Mouse (Mus musculus): ENCODE measurements at regions not wholly inside any gene's neighbourhood (a gene's known extent, or its start where the extent isn't known, plus 50 kb on each side); places are given as distances from the start of the nearest gene placed in this dataset.

DNA sequence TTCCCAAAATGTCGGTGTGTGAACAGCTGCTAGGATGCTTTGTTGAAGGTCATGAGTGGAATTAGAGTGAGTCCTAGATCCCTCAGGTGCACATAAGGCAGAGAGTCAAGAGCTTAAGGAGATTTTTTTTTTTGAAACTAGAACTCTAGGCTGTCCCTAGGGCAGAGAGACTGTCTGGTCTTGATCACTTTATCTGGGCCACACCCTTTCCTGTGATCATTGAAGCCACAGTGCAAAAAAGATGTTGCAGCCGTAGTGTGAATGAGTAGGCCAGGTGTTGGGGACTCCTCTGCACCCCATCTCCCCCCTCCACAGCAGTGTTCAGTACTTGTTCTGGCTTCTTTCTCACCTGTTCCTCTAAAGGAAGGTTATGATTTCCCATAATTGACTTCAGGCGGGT lies 153.9 kb downstream of the Katnal1 start:
- peak; percentile 84 for ATAC-seq

DNA sequence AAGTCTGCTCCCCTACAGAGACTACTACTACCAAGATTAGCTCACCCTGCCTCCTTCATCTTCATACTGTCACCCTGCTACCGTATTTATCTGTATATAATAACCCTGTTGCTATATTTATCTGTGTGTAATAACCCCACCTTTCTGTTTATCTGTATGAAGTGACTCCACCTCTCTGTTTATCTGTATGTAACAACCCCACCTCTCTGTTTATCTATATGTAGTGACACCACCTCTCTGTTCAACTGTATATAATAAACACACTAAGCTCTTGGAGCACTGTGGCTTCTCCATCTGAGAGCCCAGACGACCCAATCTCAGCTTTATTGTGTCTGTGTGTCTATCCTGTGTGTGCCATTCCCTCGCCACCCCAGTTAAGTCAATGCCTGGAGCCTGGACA lies 154.7 kb downstream of the Katnal1 start:
- peak; percentile 9 for ATAC-seq

DNA sequence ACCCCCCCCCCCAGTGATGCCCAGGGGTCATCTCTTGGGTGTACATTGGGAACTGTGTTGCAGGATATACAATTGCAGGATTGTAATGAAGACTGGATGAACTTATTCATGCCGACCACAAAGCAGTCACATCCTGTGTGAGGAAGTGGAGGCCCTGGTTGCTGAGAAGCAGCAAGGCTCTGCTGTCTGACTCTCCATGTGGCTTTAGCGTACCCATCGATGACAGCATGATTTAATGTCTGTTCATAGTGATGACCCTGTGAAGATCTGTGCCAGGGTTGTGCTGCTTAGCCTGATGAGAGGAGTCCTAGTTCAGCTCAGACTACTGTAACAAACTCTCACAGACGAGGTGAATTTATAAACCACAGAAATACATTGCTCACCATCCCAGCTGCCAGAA lies 159.7 kb downstream of the Katnal1 start:
- peak; percentile 98 for ATAC-seq

DNA sequence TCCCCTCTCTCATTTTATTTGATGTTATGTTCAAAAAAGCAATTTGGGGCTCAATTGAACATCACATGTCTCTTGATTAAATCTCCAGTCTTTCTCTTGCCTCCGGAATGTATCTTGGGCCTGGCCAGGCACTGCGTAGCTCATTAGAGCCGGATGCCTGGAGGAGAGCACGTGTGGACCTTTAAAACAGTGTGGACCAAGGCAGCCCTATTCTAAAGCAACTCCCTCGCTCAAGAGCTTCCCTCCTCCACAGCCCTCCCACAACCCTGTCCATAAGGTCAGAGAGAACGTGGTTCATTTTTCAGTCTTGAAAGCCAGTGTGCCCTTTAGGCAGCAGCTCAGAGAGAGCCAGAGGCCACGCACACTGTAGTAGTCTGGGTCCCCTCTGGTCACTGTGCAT lies 160.8 kb downstream of the Katnal1 start:
- ATAC-seq = no peak

DNA sequence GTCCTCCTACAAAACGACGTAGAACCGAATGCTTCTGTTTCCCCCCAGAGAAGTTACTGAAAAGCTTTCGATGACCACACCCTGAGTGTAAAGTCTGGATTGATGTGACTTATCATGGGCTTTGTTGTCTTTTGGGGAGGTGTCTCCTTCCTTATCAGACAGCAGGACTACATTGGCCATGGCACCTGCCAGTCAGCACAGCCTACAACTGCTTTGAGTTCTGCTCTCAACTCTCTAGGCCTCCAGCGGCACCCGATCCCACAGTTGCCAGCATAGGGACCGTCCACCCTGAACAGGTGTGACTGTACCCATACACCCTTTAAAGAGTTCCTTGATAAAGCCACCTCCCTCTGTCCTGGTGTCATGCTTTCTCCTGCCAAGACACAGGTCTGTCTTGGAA lies 163.1 kb downstream of the Katnal1 start:
- ATAC-seq = no peak

DNA sequence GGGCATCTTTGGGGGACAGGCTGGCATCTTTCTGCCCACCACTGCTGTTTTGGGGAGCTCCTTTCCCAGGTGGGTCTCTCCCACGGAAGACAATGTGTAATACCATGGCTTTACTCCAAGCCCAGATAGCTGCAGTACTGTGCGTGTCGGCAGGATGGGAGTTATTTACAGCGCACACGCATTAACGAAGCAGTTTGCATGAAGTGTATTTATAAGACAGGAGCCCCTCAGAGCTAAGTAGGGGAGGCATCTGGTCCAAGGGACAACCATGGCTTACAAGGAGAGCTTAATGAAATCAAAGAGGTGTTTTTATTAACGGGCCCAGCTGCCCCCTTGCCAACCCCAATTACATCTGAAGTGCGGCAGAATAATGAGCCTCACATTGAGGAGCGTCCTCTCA lies 169.0 kb downstream of the Katnal1 start:
- ATAC-seq = no peak

DNA sequence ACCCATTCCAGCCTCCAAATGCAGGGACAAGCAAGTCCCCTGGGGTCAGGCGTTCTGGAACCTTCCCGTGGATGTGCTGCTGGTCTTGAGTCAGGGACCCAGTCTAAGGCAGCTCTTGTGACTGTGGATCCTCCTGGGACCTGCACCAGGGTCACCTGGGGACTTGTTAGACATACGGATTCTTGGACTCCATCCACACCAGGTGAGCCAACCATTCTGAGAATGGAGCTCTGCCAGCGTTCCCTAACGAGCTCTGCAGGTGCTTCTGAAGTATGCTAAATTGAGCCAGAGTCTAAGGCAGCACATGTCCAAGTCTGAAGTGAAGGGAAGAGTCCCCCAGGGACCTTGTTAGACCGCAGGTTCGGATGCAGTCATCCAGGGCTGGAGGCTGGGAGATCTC lies 170.3 kb downstream of the Katnal1 start:
- ATAC-seq = no peak

DNA sequence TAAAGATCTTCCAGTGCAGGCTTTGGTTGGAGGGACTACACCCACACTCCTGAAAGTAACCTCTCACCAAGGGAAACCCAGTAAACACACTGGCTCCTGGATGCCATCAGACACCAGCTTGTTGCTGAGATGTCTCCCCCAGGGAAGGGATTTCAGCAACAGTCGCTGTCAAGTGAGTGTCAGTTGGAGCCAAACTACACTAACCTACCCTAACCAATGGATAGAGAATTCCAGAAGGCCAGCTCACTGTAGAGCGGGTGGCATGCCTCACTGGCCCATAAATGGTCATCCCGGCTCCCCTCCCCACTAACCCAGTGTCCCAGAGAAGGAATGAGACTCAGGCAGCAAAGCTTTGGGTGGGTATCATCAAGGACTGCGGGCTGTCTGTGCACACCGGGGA lies 171.4 kb downstream of the Katnal1 start:
- no peak for ATAC-seq

DNA sequence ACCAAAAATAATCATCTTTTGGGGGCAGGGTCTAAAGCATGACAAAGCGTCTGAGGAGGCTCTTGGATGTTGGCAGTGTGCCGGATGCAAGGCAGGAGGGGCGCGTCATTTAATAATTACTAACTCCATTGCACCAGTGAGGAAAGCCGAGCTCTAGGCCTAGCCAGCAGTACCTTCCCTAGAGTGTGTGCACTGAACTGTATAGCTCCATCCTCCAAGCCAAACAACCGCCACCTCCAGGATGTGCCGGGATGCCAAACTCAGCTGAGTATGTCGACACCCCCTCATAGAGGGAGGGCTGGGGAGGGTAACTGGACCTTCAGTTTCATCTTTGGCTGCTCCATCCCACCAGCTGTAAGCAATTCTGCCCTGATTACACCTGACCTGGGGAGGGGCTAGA lies 171.9 kb downstream of the Katnal1 start:
- ATAC-seq = no peak

DNA sequence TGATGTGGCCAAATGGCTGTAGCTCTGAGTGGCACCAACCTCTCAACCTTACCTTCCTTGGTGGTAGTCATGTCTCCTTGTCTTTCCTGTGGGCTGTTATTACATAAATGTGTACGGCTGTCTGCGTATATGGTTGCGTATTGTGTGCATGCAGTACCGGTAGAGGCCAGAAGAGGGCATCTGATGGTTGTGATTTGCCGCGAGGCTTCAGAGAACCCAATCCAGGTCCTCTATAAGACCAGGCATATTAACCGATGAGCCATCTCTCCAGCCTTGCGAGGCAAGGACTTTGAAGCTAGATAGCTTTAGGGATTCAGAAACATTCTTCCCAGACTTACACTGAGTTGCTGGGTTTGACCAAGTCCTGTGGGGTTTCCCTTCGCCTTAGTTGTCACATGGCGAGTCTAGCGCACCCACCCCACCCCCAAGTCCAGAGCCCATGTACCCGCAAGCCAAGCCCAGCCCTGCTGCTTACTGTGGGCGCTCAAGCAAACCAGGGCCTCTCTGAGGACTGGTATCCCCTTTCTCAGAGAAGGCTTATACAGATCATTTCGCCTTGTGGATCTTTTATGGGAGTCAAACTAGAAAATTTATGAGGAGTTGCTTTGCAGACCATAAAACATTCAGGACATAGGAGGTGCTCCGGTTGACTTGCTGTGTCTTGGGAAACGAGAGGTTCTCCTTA lies 172.7 kb downstream of the Katnal1 start:
- no peak for ATAC-seq

DNA sequence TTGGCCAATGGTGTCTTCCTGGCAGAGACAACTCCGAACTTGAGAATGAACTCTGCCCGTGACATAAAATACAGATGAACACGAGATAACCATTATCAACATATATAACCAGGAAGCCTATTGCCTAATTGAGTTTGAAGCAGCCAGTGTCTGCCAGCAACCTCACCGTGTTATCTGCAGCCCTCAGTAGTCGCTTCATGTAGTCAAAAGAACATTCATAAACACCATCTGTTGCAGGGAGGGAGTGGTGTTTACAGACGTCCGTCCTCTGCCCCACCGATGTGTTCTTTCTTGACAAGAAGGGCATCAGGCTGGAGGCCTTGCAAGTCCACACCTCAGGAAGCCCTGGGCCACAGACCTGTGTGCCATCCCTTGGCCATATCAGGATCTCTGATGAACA lies 173.3 kb downstream of the Katnal1 start:
- no peak for ATAC-seq

DNA sequence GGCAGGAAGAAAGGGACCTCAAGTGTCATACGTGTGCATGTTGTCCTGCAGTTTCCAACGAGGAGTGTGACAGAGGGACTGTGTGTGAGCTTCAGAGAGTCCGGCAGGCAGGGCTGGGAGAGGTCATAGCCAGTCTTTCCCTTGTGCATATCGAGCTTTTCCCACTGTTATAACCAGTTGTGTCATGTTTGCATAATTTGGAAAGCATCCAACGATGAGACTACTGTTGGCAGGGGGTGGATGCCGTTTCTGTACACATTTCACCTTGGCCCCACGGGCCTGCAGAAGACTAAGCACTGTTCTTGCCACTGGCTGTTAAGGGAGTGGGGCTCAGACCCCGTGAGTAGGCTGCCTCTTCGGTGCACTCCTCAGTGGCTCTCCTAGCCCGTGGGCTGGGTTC lies 174.2 kb downstream of the Katnal1 start:
- ATAC-seq = no peak

DNA sequence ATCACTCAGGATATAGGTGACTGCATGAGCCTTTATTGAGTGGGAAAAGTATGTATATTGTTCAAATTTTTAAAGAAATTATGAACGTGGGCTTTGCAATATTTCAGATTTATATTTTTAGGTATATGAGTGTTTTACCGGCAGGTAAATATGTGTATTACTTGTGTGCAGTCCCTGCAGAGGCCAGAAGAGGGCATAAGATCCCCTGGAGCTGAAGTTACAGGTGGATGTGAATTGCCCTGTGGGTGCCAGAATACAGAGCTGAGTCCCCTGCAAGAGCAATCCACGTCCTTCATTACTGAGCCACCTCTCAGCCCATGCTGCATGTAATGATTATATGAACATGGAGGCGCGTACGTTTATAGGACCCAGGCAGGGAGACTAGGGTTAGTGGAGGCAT lies 174.8 kb downstream of the Katnal1 start:
- ATAC-seq = no peak

DNA sequence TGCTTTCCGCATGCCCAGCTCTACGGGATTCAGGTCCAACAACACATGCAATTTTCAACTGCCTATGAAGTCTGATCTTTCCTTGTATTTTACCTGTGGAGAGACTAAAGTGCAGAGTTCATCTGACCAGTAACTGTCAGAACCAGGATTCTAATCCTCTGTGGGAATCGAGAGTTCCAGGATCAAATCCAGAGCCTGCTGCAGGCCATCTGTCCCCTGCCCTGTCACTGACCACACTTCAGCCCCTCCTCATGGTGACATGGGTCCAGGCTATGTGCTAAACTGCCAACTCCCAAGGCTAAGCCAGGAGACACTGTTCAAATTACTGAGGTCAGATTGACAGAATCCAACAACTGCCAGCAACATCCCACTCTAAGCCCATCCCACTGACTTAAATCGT lies 175.7 kb downstream of the Katnal1 start:
- ATAC-seq = no peak

DNA sequence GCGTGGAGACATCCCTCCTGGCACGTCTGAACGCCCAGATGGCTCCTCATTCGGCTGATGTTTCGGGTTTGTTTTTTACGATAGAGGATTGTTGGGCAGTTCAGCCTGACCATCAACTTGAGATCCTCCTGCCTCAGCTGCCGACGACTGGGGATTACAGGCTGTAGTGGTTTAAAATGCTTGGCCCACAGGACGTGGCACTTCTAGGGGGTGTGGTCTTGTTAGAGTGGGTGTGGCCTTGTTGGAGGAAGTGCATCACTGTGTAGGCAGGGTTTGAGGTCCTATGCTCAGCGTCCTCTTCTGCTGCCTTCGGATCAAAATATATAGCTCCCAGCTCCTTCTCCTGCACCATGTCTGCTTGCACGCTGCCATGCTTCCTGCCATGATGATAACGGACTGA lies 177.1 kb downstream of the Katnal1 start:
- no peak for ATAC-seq

DNA sequence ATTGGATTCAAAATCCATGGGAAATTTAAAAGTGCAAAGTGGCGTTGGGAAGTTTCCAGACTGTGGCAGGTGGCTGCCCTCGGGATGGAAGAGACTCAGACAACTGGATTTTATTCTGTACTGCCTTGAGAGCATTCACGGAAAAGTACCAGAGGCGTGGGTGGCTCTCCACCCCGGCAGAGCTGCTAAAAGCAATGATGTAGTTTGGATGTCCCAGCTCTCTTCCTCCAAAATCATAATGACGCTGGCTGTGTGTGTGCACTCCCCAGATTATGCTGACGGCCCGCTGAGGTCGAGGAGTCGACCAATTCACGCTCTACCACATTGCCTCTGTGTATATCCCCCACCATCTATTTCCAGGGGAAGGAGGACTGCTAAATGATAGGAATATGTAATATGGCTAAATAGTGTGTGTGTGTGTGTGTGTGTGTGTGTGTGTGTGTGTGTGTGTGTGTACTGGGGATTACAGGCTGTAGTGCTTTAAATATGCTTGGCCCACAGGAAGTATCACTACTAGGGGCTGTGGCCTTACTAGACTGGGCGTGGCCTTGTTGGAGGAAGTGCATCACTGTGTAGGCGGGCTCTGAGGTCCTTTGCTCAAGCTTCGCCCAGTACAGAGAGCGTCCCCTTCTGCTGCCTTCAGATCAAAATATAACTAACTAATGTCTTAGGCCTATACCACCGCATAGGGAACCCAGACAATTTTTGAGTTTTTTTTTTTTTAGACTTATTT lies 179.0 kb downstream of the Katnal1 start:
- no peak for ATAC-seq

DNA sequence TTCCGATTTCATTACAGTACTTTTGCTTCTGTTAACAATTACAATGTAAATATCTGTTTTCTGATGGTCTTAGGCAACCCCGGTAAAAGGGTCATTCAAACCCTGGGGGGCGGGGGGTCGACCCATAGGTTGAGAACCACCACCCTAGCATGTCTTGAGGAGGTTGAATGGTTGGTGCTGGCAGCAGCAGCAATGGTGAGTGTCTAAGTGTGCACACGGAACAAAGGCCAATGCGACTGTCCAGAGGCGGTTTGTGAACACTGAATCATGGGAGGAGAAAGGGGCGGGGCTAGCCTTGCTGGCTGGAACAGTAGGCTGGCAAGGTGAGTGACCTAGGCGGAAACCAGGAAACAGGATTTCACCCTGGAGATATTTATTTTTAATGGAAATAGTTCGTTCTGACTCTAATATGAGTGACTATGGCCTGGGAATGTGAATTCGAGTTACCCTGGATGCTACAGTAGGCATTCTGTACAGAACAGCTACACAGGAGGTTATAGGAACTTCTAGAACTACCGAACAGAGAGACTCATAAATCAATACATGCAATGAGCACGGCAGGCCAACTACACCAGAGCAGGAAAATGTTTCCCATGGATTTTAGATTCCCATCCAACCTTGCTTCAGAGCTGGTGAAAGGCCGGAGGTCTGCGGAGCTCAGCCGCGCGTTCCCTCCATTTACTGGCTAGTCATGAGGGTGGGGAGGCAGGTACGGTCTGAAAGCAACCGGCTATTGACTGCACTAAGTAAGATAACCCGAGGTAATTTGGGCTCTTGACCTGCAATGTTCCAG lies 181.0 kb downstream of the Katnal1 start:
- no peak for ATAC-seq

DNA sequence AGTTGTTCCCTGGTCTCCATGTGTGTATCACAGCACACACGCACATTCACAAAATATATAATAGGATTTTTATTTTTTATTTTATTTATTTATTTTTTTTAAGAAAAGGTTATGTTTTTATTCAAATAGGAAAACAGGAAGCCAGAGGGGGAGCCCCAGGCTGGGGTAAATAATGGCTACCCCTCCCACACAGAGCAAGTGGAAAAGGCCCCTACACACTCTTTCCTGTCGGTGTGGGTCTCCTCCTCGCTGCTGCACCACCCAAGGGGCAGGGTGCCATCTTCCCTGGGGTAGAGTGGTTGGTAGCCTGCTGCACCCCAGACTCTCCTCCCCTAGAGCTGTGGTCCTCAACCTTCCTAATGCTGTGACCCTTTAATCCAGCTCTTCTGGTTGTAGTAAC lies 181.6 kb downstream of the Katnal1 start:
- ATAC-seq = peak; percentile 65

DNA sequence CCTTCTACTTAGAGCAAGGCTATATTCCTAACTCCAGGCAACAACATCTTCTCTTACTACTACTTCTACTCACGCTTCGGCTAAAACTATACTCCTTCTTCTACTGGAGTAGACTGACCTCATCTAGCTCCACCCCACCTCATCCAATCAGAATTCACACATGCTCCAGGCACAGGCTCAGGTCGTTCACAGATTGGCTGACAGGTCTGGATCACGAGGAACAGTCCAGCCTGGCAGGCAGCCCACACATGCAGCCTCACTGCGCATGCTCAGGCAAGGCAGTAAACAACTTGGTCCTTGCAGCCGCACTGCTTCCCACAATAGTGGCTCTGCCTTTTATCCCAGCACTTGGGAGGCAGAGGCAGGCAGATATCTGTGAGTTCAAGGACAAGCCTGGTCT lies 182.4 kb downstream of the Katnal1 start:
- peak; percentile 44 for ATAC-seq

DNA sequence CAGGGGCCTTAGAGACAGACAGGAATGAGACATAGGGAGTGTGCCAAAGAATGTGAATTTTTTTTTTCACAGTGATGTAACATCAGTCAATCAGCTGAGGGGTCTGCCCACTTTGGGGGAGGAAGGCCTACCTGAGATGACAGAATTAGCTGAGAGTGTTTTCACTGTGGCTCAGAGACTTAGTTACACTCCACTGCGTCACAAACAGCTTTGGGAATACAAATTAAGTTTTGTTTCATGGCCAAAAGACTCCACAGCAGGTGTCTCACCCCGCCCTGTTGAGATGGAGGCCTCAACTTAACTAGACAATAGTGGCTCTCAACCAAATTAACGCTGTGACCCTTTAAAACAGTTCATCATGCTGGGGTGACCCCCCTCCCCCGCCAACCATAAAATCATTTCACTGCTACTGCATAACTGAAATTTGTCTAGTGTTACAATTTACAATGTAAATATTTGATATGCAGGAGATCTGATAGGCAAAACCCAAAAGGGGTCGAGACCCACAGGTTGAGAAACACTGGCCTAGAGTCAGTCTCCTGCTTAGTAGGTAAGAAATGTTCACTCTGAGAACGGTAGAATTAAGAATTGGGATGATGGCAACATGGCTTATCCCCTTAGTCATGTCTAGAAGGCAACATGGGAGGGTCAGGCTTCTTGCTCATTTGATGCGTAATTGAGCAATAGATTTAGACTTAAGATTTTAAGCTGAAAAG lies 184.3 kb downstream of the Katnal1 start:
- no peak for ATAC-seq

DNA sequence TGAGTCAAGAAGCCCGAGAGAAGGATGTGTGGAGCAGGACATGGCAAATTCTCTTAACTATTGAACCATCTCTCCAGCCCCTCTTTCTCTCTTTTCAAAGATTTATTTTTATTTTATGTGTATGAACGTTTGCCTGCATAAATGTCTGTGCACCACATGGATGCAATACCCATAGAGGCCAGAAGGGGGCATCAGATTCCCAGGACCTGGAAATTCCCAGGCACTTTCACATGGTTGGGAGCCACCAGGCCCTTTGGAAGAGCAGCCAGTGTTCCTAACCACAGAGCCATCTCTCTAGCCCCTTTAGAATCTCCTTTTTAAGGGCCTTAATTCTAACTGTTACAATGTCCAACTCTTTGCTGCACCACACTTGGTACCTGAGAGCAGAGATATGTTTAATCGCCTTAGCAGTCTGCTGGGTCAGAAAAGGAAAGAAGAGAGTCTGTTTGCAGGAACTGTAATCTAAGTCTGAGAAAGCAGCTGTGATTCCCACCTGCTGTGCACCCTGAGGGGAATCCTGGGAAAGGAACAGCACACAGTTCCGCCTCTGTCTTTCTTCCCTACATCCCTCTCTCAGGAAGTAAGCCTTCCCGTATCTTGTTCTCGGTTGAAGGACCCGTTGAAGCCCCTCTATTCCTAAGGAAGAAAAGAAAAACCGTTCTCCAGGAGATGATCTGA lies 186.8 kb downstream of the Katnal1 start:
- no peak for ATAC-seq

DNA sequence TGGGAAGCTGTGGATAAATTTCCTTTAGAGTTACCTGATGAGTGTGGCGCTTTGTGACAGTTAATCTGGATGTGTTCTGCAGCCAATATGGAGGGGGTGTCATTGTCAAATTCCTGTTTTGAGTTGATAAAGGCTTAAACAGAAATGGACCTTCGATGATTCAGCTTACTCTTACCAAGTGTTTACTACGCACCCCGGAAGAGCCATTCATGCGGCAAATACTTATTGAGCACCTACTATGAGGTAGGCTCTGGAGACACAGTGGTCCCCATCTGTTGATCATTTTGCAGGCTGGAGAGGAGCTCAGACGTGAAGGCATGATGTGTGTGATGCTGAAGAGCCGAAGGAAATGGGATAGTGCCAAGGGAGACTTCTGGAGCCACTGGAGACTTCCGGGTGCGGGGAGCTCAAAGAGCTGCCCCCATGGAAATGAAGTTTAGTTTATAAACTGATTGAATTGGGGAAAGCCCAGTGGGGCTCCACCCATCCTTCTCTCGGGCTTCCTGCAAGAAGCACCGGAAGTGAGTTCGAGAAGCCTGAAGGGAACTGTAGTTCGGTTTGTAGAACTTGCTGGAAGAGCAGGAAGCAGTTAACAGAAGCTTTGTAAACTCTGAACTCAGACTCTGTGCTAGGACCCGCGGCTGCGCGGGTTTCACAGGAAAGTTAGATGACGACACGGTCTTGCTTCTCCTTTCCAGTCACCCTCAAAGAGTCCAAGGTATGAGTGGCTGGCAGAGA lies 187.7 kb downstream of the Katnal1 start:
- ATAC-seq = peak; percentile 32
